Mouse (Mus musculus): Measurements from ENCODE around the gene Slc7a10. TPM values are rescaled to one million over a fixed set of nuclear protein-coding genes. Genes with fewer than 3 reads are reported as not detected.
A peak's percentile ranks its signal among the peaks of the same experiment; 100 is the strongest.

Gene Slc7a10
- total and polyA plus RNA-seq, 3 experiments: not detected

GRCm38 (mm10) chr7:35215731-35216130, 29.5 kb downstream of the Slc7a10 start:
- no peak overlapping the region for H3K4me3 ChIP-seq (ENCODE audit: control insufficient read depth in 1 of 2, insufficient read depth in 1 of 2, low read depth in 2 of 2, low read length in 2 of 2)
- TF ChIP-seq MYB (IDR thresholded peaks at IDR 0.05; ENCODE audit: low read depth, low read length): no peak
- no peak overlapping the region for H3K9ac ChIP-seq (ENCODE audit: control insufficient read depth, low read depth, low read length, poor library complexity, severe bottlenecking)
- H3K27me3 ChIP-seq (ENCODE audit: control insufficient read depth in 1 of 2, insufficient read depth in 2 of 2, low read length in 2 of 2): no peaks in the 10 kb centered on the region; a peak in 1 of 4 replicates
- H3K4me1 ChIP-seq (ENCODE audit: control insufficient read depth in 1 of 2, insufficient read depth in 2 of 2, low read length in 2 of 2): no peaks in the 10 kb centered on the region
- no peaks in the 10 kb centered on the region for H3K9me3 ChIP-seq (replicated peaks; ENCODE audit: insufficient read depth, low read length)
- no peaks in the 10 kb centered on the region for H3K79me2 ChIP-seq (ENCODE audit: control insufficient read depth, insufficient read depth, low read length, poor library complexity)
- no peak for DNase-seq (ENCODE audit: low read depth, low spot score)
- no peak overlapping the region for H3K27ac ChIP-seq (ENCODE audit: control insufficient read depth, low read depth, low read length)
- H3K36me3 ChIP-seq (ENCODE audit: control insufficient read depth in 1 of 2, insufficient read depth in 2 of 2, low read length in 2 of 2): no peaks in the 10 kb centered on the region

GRCm38 (mm10) chr7:35220694-35221365, 34.6 kb downstream of the Slc7a10 start:
- H3K79me2 ChIP-seq (ENCODE audit: control insufficient read depth, insufficient read depth, low read length, poor library complexity): no peaks in the 10 kb centered on the region
- DNase-seq (ENCODE audit: low read depth, low spot score): no peak
- TF ChIP-seq HCFC1 (IDR thresholded peaks at IDR 0.05; ENCODE audit: low read depth, low read length) (no peak), CHD1 (IDR thresholded peaks at IDR 0.05; ENCODE audit: low read depth, low read length) (no peak), POLR2A (IDR thresholded peaks at IDR 0.05; ENCODE audit: control insufficient read depth in 1 of 2, insufficient read depth in 1 of 2, low read depth in 1 of 2, low read length in 2 of 2, poor library complexity in 1 of 2) (no peak), USF2 (IDR thresholded peaks at IDR 0.05; ENCODE audit: borderline replicate concordance in 1 of 2, insufficient read depth in 1 of 2, low read depth in 1 of 2, low read length in 2 of 2) (no peak), MYC (IDR thresholded peaks at IDR 0.05; ENCODE audit: low read depth, low read length) (no peak), ZNF384 (IDR thresholded peaks at IDR 0.05; ENCODE audit: low read depth, low read length) (no peak)
- H3K4me1 ChIP-seq (ENCODE audit: control insufficient read depth in 1 of 2, insufficient read depth in 2 of 2, low read length in 2 of 2): no peaks in the 10 kb centered on the region
- H3K9ac ChIP-seq (ENCODE audit: control insufficient read depth, low read depth, low read length, poor library complexity, severe bottlenecking): no peak overlapping the region
- no peak overlapping the region for H3K27ac ChIP-seq (ENCODE audit: control insufficient read depth, low read depth, low read length)
- H3K4me3 ChIP-seq (ENCODE audit: control insufficient read depth in 1 of 2, insufficient read depth in 1 of 2, low read depth in 2 of 2, low read length in 2 of 2): no peak overlapping the region
- H3K9me3 ChIP-seq (replicated peaks; ENCODE audit: insufficient read depth, low read length): no peaks in the 10 kb centered on the region
- H3K36me3 ChIP-seq (ENCODE audit: control insufficient read depth in 1 of 2, insufficient read depth in 2 of 2, low read length in 2 of 2): no peaks in the 10 kb centered on the region
- no peaks in the 10 kb centered on the region for H3K27me3 ChIP-seq (ENCODE audit: control insufficient read depth in 1 of 2, insufficient read depth in 2 of 2, low read length in 2 of 2)

GRCm38 (mm10) chr7:35230333-35230732, 44.1 kb downstream of the Slc7a10 start:
- Histone ChIP-seq H3K36me3 (ENCODE audit: control insufficient read depth in 1 of 2, insufficient read depth in 2 of 2, low read length in 2 of 2) (peaks cover 0 to 2% of the 10 kb centered on the region in 2 experiments; a peak in 1 of 4 replicates), H3K27me3 (ENCODE audit: control insufficient read depth in 1 of 2, insufficient read depth in 2 of 2, low read length in 2 of 2) (no peaks in the 10 kb centered on the region), H3K27ac (ENCODE audit: control insufficient read depth, low read depth, low read length) (no peak overlapping the region), H3K4me1 (ENCODE audit: control insufficient read depth in 1 of 2, insufficient read depth in 2 of 2, low read length in 2 of 2) (peaks cover 0 to 4% of the 10 kb centered on the region in 2 experiments; a peak in 2 of 4 replicates), H3K9me3 (replicated peaks; ENCODE audit: insufficient read depth, low read length) (no peaks in the 10 kb centered on the region), H3K79me2 (ENCODE audit: control insufficient read depth, insufficient read depth, low read length, poor library complexity) (no peaks in the 10 kb centered on the region; the same call in 1 of the 2 replicates), H3K9ac (ENCODE audit: control insufficient read depth, low read depth, low read length, poor library complexity, severe bottlenecking) (no peak overlapping the region), H3K4me3 (ENCODE audit: control insufficient read depth in 1 of 2, insufficient read depth in 1 of 2, low read depth in 2 of 2, low read length in 2 of 2) (no peak overlapping the region)
- peak; percentile 58 for DNase-seq (ENCODE audit: low read depth, low spot score)
- TF ChIP-seq SMC3 (IDR thresholded peaks at IDR 0.05; ENCODE audit: low read depth, low read length) (peak; percentile 44), CTCF (IDR thresholded peaks at IDR 0.05 in 2 of 3, conservative IDR thresholded peaks at IDR 0.05 in 1 of 3; ENCODE audit: control insufficient read depth in 1 of 3, insufficient read depth in 1 of 3, low read depth in 2 of 3, low read length in 3 of 3, poor library complexity in 1 of 3, severe bottlenecking in 1 of 3) (peak; percentile 46 to 56 (median 47)), GATA1 (IDR thresholded peaks at IDR 0.05; ENCODE audit: low read depth, low read length) (no peak), RAD21 (IDR thresholded peaks at IDR 0.05; ENCODE audit: low read depth, low read length) (peak; percentile 50)

All from MEL (cell line).